Mouse (Mus musculus): Measurements from ENCODE around the gene Wipi1. TPM values are rescaled to one million over a fixed set of nuclear protein-coding genes. Genes with fewer than 3 reads are reported as not detected.

Wipi1 gene
- polyA plus RNA-seq, 1 experiment from 2014 or later, result 5.7 TPM

Other genes with a start within 250 kb of the Wipi1 start
- 13.7 and 16.3 TPM in 2 replicates for gene Gna13, start 249.1 kb downstream of the Wipi1 start, polyA plus RNA-seq (2014; fragmentation: Nextera tagmentation; extraction: Ambion mirVana)
- gene 9930022D16Rik, start 198.1 kb downstream of the Wipi1 start, polyA plus RNA-seq (2014; fragmentation: Nextera tagmentation; extraction: Ambion mirVana), result not detected in 2 replicates
- gene Amz2, start 186.0 kb downstream of the Wipi1 start, polyA plus RNA-seq (2014; fragmentation: Nextera tagmentation; extraction: Ambion mirVana), result 78.0 and 79.6 TPM in 2 replicates
- gene Arsg, start 138.6 kb downstream of the Wipi1 start, polyA plus RNA-seq (2014; fragmentation: Nextera tagmentation; extraction: Ambion mirVana), result 5.1 and 6.2 TPM in 2 replicates
- 2.8 and 4.4 TPM in 2 replicates for gene Slc16a6, start 138.4 kb downstream of the Wipi1 start, polyA plus RNA-seq (2014; fragmentation: Nextera tagmentation; extraction: Ambion mirVana)
- gene Prkar1a, start 37.4 kb upstream of the Wipi1 start, polyA plus RNA-seq (2014; fragmentation: Nextera tagmentation; extraction: Ambion mirVana), result 504 and 551 TPM in 2 replicates
- 1.7 and 2.3 TPM in 2 replicates for gene Fam20a, start 110.3 kb upstream of the Wipi1 start, polyA plus RNA-seq (2014; fragmentation: Nextera tagmentation; extraction: Ambion mirVana)
- gene 1700012B07Rik, start 216.1 kb upstream of the Wipi1 start, polyA plus RNA-seq (2014; fragmentation: Nextera tagmentation; extraction: Ambion mirVana), result not detected in 2 replicates